8 mouse cellular contexts compared by ENCODE assay signal in the genomic region with DNA sequence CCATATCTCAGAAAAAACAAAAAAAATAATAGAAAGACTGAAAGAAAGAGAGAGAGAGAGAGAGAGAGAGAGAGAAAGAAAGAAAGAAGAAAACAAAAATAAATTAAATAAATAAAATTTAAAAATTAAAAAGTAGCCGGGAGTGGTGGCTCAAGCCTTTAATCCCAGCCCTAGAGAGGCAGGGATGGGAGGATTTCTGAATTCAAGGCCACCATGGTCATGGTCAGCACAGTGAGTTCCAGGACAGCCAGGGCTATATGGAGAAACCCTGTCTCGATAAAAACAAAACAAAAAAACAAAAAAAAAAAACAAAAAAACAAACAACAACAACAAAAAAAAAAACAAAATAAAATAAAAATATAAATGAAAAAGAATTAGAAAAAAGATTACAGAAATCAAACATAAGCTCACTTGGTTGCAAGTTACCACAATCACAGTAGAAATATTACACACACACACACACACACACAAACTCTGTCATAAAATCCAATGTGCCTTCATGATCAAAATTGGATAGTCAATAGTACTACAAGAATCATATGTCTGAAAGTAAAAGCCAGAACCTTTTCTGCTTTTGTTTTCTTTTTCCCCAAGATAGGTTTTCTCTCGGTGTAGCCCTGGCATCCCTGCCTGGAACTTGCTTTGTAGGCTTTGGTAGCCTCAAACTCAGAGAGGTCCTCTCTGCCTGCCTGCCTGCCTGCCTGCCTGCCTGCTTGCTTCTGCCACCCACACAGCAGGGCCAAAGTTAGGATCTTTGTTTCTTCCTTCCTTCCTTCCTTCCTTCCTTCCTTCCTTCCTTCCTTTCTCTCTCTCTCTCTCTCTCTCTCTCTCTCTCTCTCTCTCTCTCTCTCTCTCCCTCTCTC.
DNase-seq lines count a peak whose midpoint lies in the region; ATAC-seq and TF ChIP-seq lines count a peak whose summit lies in the region.
"Not testable (repeated sequence)": the region's sequence is repeated elsewhere in the genome, so short reads cannot be mapped to it uniquely, and the experiment has no call there.

No protein-coding gene starts in this region.

- not testable (repeated sequence) for H3K36me3 ChIP-seq in embryonic facial prominence, embryonic 12.5 days; intestine, embryonic 14.5 days (ENCODE audit: control insufficient read depth, insufficient read depth, low read length); lung, postnatal 0 days (ENCODE audit: insufficient read depth, low read length)

- not testable (repeated sequence) for H3K27ac ChIP-seq in embryonic facial prominence, embryonic 12.5 days; intestine, embryonic 14.5 days (ENCODE audit: low read depth); lung, postnatal 0 days (ENCODE audit: low read length)

- not testable (repeated sequence) for TF ChIP-seq CTCF in lung, postnatal 0 days (IDR thresholded peaks at IDR 0.05)

- H3K4me1 ChIP-seq in embryonic facial prominence, embryonic 12.5 days; intestine, embryonic 14.5 days (replicated peaks; ENCODE audit: control insufficient read depth, insufficient read depth, low read length); lung, postnatal 0 days (ENCODE audit: insufficient read depth, low read depth, low read length): not testable (repeated sequence)

- not testable (repeated sequence) for TF ChIP-seq EP300 in lung, postnatal 0 days (IDR thresholded peaks at IDR 0.05)

- H3K4me3 ChIP-seq in embryonic facial prominence, embryonic 12.5 days; intestine, embryonic 14.5 days (ENCODE audit: low read depth, low read length); lung, postnatal 0 days (ENCODE audit: low read depth, low read length): not testable (repeated sequence)

- not testable (repeated sequence) for H3K27me3 ChIP-seq in embryonic facial prominence, embryonic 12.5 days; intestine, embryonic 14.5 days (replicated peaks; ENCODE audit: control insufficient read depth, insufficient read depth, low read length); lung, postnatal 0 days (replicated peaks; ENCODE audit: insufficient read depth, low read length)

- WGBS in embryonic facial prominence, embryonic 12.5 days = 43% methylated on average over 3 of the region's 3 CpGs
- 80% methylated on average over 2 of the region's 3 CpGs for WGBS in intestine, embryonic 14.5 days
- 46% methylated on average over 2 of the region's 3 CpGs for WGBS in lung, postnatal 0 days

- H3K4me2 ChIP-seq in embryonic facial prominence, embryonic 12.5 days (replicated peaks); intestine, embryonic 14.5 days (ENCODE audit: low read length); lung, postnatal 0 days (replicated peaks; ENCODE audit: low read depth, low read length): not testable (repeated sequence)

- H3K9me3 ChIP-seq in embryonic facial prominence, embryonic 12.5 days; intestine, embryonic 14.5 days (ENCODE audit: control insufficient read depth, low read length); lung, postnatal 0 days (ENCODE audit: low read length): not testable (repeated sequence)

- DNase-seq in heart, adult 11 months = peak; percentile 95
- DNase-seq in intestine, embryonic 14.5 days (ENCODE audit: low spot score) = not testable (repeated sequence)
- DNase-seq in layer of hippocampus, postnatal 25 days (ENCODE audit: extremely low spot score in 1 of 2, low spot score in 1 of 2) = peak; percentile 9 to 25
- DNase-seq in lung, postnatal 0 days (ENCODE audit: low spot score) = peak; percentile 5
- peak; percentile 43 for DNase-seq in ovary, adult 18-20 months (ENCODE audit: low spot score)
- DNase-seq in thymus, postnatal 14 days = peak; percentile 69

- ATAC-seq in activated CD4-positive, CD25-positive, alpha-beta regulatory T cell, adult 4 months = peak; percentile 67
- peak; percentile 97 for ATAC-seq in embryonic facial prominence, embryonic 12.5 days (ENCODE audit: insufficient number of reproducible peaks, insufficient read depth, low FRiP score, low TSS enrichment)
- ATAC-seq in intestine, embryonic 14.5 days (replicated peaks; ENCODE audit: low FRiP score, low TSS enrichment, low read depth) = peak; percentile 98
- peak; percentile 92 for ATAC-seq in lung, postnatal 0 days

- not testable (repeated sequence) for H3K9ac ChIP-seq in embryonic facial prominence, embryonic 12.5 days; intestine, embryonic 14.5 days (ENCODE audit: low read length); lung, postnatal 0 days (replicated peaks; ENCODE audit: low read depth)
